Mouse (Mus musculus): ENCODE results near the gene Catsperd. TPM values are rescaled to one million over a fixed set of nuclear protein-coding genes. Genes with fewer than 3 reads are reported as not detected.

Gene Catsperd
- polyA plus RNA-seq, 1 experiment: not detected

GRCm38 (mm10) chr17:56669766-56670165 lies 41.8 kb downstream of the Catsperd start:
- Histone ChIP-seq H3K27ac (ENCODE audit: insufficient read depth, low read depth, low read length) (no peak overlapping the region), H3K4me3 (ENCODE audit: insufficient read depth, low read depth, low read length) (no peak overlapping the region), H3K4me1 (ENCODE audit: control insufficient read depth, insufficient read depth, low read length) (peaks cover 8% of the 10 kb centered on the region)
- no peak for TF ChIP-seq CTCF (IDR thresholded peaks at IDR 0.05; ENCODE audit: insufficient read depth, low read depth, low read length)
- no peak for TF ChIP-seq POLR2A (IDR thresholded peaks at IDR 0.05; ENCODE audit: insufficient read depth, low read depth, low read length)
- WGBS: 88% methylated on average over 8 of the region's 8 CpGs

GRCm38 (mm10) chr17:56672941-56673646 lies 45.2 kb downstream of the Catsperd start, which contains the start of gene Ranbp3:
Gene Ranbp3 (plus strand): TSS chr17:56673294.
- 1% methylated on average over 66 of the region's 66 CpGs for WGBS
- H3K4me1 ChIP-seq (ENCODE audit: control insufficient read depth, insufficient read depth, low read length): peaks cover 18% of the 10 kb centered on the region
- H3K4me3 ChIP-seq (ENCODE audit: insufficient read depth, low read depth, low read length): peak within 1 kb of the TSS; percentile 97

GRCm38 (mm10) chr17:56673647-56674416 lies 45.9 kb downstream of the Catsperd start:
- WGBS: 1% methylated on average over 18 of the region's 37 CpGs
- peak overlapping the region; percentile 17; the same call in 1 of the 2 replicates for H3K27ac ChIP-seq (ENCODE audit: insufficient read depth, low read depth, low read length)
- H3K4me3 ChIP-seq (ENCODE audit: insufficient read depth, low read depth, low read length): peak overlapping the region; percentile 97
- H3K4me1 ChIP-seq (ENCODE audit: control insufficient read depth, insufficient read depth, low read length): peaks cover 13% of the 10 kb centered on the region
- TF ChIP-seq POLR2A (IDR thresholded peaks at IDR 0.05; ENCODE audit: insufficient read depth, low read depth, low read length) (no peak), CTCF (IDR thresholded peaks at IDR 0.05; ENCODE audit: insufficient read depth, low read depth, low read length) (no peak)

More at GRCm38 (mm10) chr17:56672941-56673646, 45.2 kb downstream of the Catsperd start, which contains the start of gene Ranbp3:
- peak within 1 kb of the TSS; percentile 93 for H3K27ac ChIP-seq (ENCODE audit: insufficient read depth, low read depth, low read length)
- TF ChIP-seq POLR2A (IDR thresholded peaks at IDR 0.05; ENCODE audit: insufficient read depth, low read depth, low read length) (peak; percentile 79), CTCF (IDR thresholded peaks at IDR 0.05; ENCODE audit: insufficient read depth, low read depth, low read length) (no peak)

GRCm38 (mm10) chr17:56681791-56682190 lies 53.8 kb downstream of the Catsperd start:
- Histone ChIP-seq H3K4me1 (ENCODE audit: control insufficient read depth, insufficient read depth, low read length) (peaks cover 35% of the 10 kb centered on the region), H3K27ac (ENCODE audit: insufficient read depth, low read depth, low read length) (no peak overlapping the region), H3K4me3 (ENCODE audit: insufficient read depth, low read depth, low read length) (no peak overlapping the region)
- TF ChIP-seq POLR2A (IDR thresholded peaks at IDR 0.05; ENCODE audit: insufficient read depth, low read depth, low read length): no peak
- no peak for TF ChIP-seq CTCF (IDR thresholded peaks at IDR 0.05; ENCODE audit: insufficient read depth, low read depth, low read length)
- WGBS: 62% methylated on average over 4 of the region's 4 CpGs

GRCm38 (mm10) chr17:56682880-56683279 lies 54.9 kb downstream of the Catsperd start:
- H3K27ac ChIP-seq (ENCODE audit: insufficient read depth, low read depth, low read length): no peak overlapping the region
- H3K4me1 ChIP-seq (ENCODE audit: control insufficient read depth, insufficient read depth, low read length): peaks cover 29% of the 10 kb centered on the region
- H3K4me3 ChIP-seq (ENCODE audit: insufficient read depth, low read depth, low read length): no peak overlapping the region
- TF ChIP-seq CTCF (IDR thresholded peaks at IDR 0.05; ENCODE audit: insufficient read depth, low read depth, low read length) (no peak), POLR2A (IDR thresholded peaks at IDR 0.05; ENCODE audit: insufficient read depth, low read depth, low read length) (no peak)
- 75% methylated on average over 3 of the region's 3 CpGs for WGBS

- Histone ChIP-seq H3K4me1 (ENCODE audit: control insufficient read depth, insufficient read depth, low read length) (peaks cover 29% of the 10 kb centered on the region), H3K27ac (ENCODE audit: insufficient read depth, low read depth, low read length) (no peak overlapping the region), H3K4me3 (ENCODE audit: insufficient read depth, low read depth, low read length) (no peak overlapping the region)
- 67% methylated on average over 5 of the region's 5 CpGs for WGBS
- TF ChIP-seq POLR2A (IDR thresholded peaks at IDR 0.05; ENCODE audit: insufficient read depth, low read depth, low read length) (no peak), CTCF (IDR thresholded peaks at IDR 0.05; ENCODE audit: insufficient read depth, low read depth, low read length) (no peak)
Observed at GRCm38 (mm10) chr17:56683546-56684140, 55.7 kb downstream of the Catsperd start.

- no peak overlapping the region for H3K4me3 ChIP-seq (ENCODE audit: insufficient read depth, low read depth, low read length)
- no peak overlapping the region for H3K27ac ChIP-seq (ENCODE audit: insufficient read depth, low read depth, low read length)
- WGBS: 36% methylated on average over 2 of the region's 2 CpGs
- H3K4me1 ChIP-seq (ENCODE audit: control insufficient read depth, insufficient read depth, low read length): peaks cover 29% of the 10 kb centered on the region
- TF ChIP-seq CTCF (IDR thresholded peaks at IDR 0.05; ENCODE audit: insufficient read depth, low read depth, low read length) (no peak), POLR2A (IDR thresholded peaks at IDR 0.05; ENCODE audit: insufficient read depth, low read depth, low read length) (no peak)
Observed at GRCm38 (mm10) chr17:56684649-56685048, 56.7 kb downstream of the Catsperd start.

- WGBS: 73% methylated on average over 4 of the region's 4 CpGs
- Histone ChIP-seq H3K27ac (ENCODE audit: insufficient read depth, low read depth, low read length) (no peak overlapping the region), H3K4me1 (ENCODE audit: control insufficient read depth, insufficient read depth, low read length) (peaks cover 33% of the 10 kb centered on the region), H3K4me3 (ENCODE audit: insufficient read depth, low read depth, low read length) (no peak overlapping the region)
- TF ChIP-seq CTCF (IDR thresholded peaks at IDR 0.05; ENCODE audit: insufficient read depth, low read depth, low read length): no peak
Observed at GRCm38 (mm10) chr17:56686801-56687200, 58.9 kb downstream of the Catsperd start.

- H3K4me3 ChIP-seq (ENCODE audit: insufficient read depth, low read depth, low read length): no peak overlapping the region
- H3K27ac ChIP-seq (ENCODE audit: insufficient read depth, low read depth, low read length): no peak overlapping the region
- H3K4me1 ChIP-seq (ENCODE audit: control insufficient read depth, insufficient read depth, low read length): peaks cover 38% of the 10 kb centered on the region
- TF ChIP-seq CTCF (IDR thresholded peaks at IDR 0.05; ENCODE audit: insufficient read depth, low read depth, low read length): no peak
- TF ChIP-seq POLR2A (IDR thresholded peaks at IDR 0.05; ENCODE audit: insufficient read depth, low read depth, low read length): no peak
Observed at GRCm38 (mm10) chr17:56688045-56688444, 60.1 kb downstream of the Catsperd start.

Measured in olfactory bulb, adult 2 months (tissue).